Mouse (Mus musculus) kidney, embryonic 15.5 days (tissue): ENCODE results near the gene Ppm1b. TPM values are rescaled to one million over a fixed set of nuclear protein-coding genes. Genes with fewer than 3 reads are reported as not detected.
A peak's percentile ranks its signal among the peaks of the same experiment; 100 is the strongest.
"Not testable (repeated sequence)": the region's sequence is repeated elsewhere in the genome, so short reads cannot be mapped to it uniquely, and the experiment has no call there.

Experiments used
- ATAC-seq: fragments of 200-750 bp; cut with Nextera tagmentation; replicated peaks from 2 replicates; pipeline ENCODE4 v1.8.0; 2017; ENCODE audit warnings: moderate TSS enrichment; ENCODE audit not compliant: low FRiP score
- H3K27ac ChIP-seq: fragments of 300-500 bp; sonication (generic); 2 replicates; pipeline ENCODE4 v1.5.1; 2015; ENCODE audit warnings: mild to moderate bottlenecking, inconsistent platforms
- H3K27me3 ChIP-seq: fragments of 300-500 bp; sonication (generic); 2 replicates; pipeline ENCODE4 v1.6.1; 2015; ENCODE audit warnings: inconsistent platforms
- H3K36me3 ChIP-seq: fragments of 300-500 bp; sonication (generic); 2 replicates; pipeline ENCODE4 v1.6.1; 2015; ENCODE audit warnings: inconsistent platforms
- H3K4me1 ChIP-seq: fragments of 300-500 bp; sonication (generic); 2 replicates; pipeline ENCODE4 v1.6.1; 2015; ENCODE audit warnings: inconsistent platforms
- H3K4me2 ChIP-seq: fragments of 300-500 bp; sonication (generic); 2 replicates; pipeline ENCODE4 v1.6.1; 2015; ENCODE audit warnings: moderate library complexity, mild to moderate bottlenecking, inconsistent platforms
- H3K4me3 ChIP-seq: fragments of 300-500 bp; sonication (generic); replicated peaks from 2 replicates; pipeline ENCODE4 v1.5.1; 2015; ENCODE audit warnings: mild to moderate bottlenecking, inconsistent platforms
- H3K9ac ChIP-seq: fragments of 300-500 bp; sonication (generic); 2 replicates; pipeline ENCODE4 v1.6.1; 2015; ENCODE audit warnings: mild to moderate bottlenecking, inconsistent platforms
- H3K9me3 ChIP-seq: fragments of 300-500 bp; sonication (generic); replicated peaks from 2 replicates; pipeline ENCODE4 v1.6.1; 2016; ENCODE audit warnings: inconsistent platforms
- WGBS: fragments of 180-500 bp; shearing (Covaris S2); methylation state at CpG from one replicate; pipeline ENCODE4 v1.1.7; 2015; ENCODE audit warnings: mixed read lengths; 5-methylcytosine and 5-hydroxymethylcytosine counted together
- polyA plus RNA-seq: library from polyadenylated mRNA; unstranded; fragments of >200 nt; fragmentation: Nextera tagmentation; extraction: Ambion mirVana; gene quantifications from 2 replicates; pipeline ENCODE4 v1.2.1, GENCODE M21; 2015

The Ppm1b gene
- polyA plus RNA-seq: 73.4 and 78.7 TPM in 2 replicates

DNA sequence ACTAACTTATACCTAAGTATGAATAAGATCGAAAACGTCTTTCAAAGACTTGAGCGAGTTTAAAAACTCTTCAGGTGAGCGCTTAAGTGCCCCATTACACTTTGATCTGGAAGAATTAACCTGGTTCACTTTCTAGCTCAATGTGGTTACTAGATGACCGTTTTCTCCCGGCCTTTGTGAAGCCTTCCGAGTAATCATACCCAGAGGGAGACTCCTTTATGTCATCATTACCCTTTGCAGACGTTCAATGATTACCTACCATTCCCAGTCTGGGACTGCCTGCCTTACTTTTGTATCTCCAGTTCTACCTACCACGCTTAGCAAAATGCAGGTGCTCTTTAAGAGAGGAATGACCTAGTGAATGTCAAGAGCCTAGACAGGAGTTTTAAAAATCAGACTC lies at the start of gene Ppm1b:
Gene Ppm1b, plus strand, starts transcription at position 301 of the 400 bp plus-strand sequence.
- H3K9ac ChIP-seq: peak within 1 kb of the TSS; percentile 55
- peak within 1 kb of the TSS; percentile 74 for H3K4me2 ChIP-seq
- no peaks in the 10 kb centered on the region for H3K9me3 ChIP-seq
- no peaks in the 10 kb centered on the region for H3K27me3 ChIP-seq
- H3K27ac ChIP-seq: peak within 1 kb of the TSS; percentile 99
- H3K4me3 ChIP-seq: peak within 1 kb of the TSS; percentile 97
- ATAC-seq: no peak
- peaks cover 23% of the 10 kb centered on the region for H3K4me1 ChIP-seq
- WGBS: 25% methylated on average over 9 of the region's 9 CpGs
- H3K36me3 ChIP-seq: no peaks in the 10 kb centered on the region

DNA sequence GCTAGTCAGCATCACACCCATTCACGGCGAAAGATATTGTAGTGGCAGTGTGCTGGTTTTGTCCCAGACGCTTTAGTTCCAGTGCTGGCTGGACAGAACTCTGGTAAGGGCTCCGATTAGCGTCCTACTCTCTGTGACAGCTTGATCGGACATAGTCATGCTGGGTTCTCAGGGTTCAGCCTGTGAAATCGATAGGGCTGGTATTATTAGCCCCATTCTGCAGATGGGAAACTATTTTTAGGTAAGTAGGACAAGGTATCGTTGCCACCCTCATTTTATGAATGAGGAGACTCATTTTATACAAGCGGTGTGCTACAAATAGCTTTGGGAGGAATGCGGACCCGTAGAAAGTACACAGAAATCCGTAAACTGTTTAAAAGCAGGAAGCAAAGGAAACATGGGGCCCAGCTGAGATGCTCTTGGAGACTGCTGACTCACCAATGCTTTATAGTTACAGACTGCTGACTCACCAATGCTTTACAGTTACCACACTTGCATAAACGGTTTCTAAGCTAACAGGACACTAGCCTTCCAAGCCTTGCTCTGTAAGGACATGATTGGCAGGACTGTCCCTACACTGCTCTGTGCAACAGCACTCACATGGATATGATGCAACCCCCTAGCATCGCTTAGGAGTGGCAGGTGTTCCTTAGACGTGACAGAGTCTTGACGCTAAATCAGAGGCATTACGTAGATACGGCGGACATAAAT lies 34.7 kb upstream of the Ppm1b start:
- no peaks in the 10 kb centered on the region for H3K36me3 ChIP-seq
- no peak overlapping the region for H3K27ac ChIP-seq
- no peaks in the 10 kb centered on the region for H3K27me3 ChIP-seq
- H3K4me2 ChIP-seq: no peak overlapping the region
- no peak overlapping the region for H3K9ac ChIP-seq
- no peak overlapping the region for H3K4me3 ChIP-seq
- WGBS: 85% methylated on average over 19 of the region's 19 CpGs
- no peaks in the 10 kb centered on the region; the same call in 1 of the 2 replicates for H3K4me1 ChIP-seq
- no peaks in the 10 kb centered on the region for H3K9me3 ChIP-seq
- no peak for ATAC-seq

DNA sequence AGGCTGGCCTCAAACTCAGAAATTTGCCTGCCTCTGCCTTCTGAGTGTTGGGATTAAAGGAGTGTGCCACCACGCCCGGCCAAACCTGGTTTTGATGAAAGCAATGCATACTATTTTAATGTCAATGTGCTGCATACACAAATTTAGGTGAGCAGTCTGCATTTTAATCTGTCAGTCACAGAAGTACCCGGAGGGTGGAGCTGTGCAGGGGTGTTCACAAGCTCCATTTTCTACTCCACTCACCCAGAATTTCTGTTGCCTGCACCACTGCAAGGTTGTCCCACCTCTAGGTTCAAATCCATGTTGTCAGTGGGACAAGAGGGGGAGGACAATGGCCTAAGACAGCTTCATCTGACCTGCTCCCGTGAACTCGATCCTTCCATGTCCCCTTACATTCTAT lies 31.8 kb upstream of the Ppm1b start:
- Histone ChIP-seq H3K9me3 (no peaks in the 10 kb centered on the region), H3K9ac (no peak overlapping the region), H3K4me1 (peaks cover 3% of the 10 kb centered on the region; the same call in 1 of the 2 replicates), H3K27ac (no peak overlapping the region), H3K36me3 (no peaks in the 10 kb centered on the region), H3K4me3 (no peak overlapping the region), H3K4me2 (no peak overlapping the region), H3K27me3 (no peaks in the 10 kb centered on the region)
- WGBS: 81% methylated on average over 5 of the region's 5 CpGs
- no peak for ATAC-seq

DNA sequence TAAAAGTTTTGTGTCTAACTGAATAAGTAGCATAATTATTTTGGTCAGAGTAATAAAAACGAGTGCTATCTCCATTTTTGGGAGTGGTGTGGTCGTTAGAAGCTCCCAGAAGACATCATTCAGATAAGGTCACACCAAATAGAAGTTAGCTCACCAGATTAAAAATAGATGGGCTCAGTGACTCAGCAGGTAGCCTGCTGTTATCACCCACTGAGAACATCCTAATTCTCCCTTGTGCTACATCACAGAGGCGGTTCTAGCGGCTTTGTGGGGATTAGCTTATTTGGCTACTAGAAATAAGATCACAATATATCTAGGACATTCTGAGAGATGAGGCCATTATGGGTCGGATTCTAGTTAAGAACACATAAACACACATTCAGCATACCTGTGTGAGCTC lies 30.3 kb upstream of the Ppm1b start:
- Histone ChIP-seq H3K4me3 (no peak overlapping the region), H3K27me3 (no peaks in the 10 kb centered on the region), H3K27ac (no peak overlapping the region), H3K9ac (no peak overlapping the region), H3K9me3 (no peaks in the 10 kb centered on the region), H3K36me3 (no peaks in the 10 kb centered on the region), H3K4me1 (peaks cover 3% of the 10 kb centered on the region; the same call in 1 of the 2 replicates), H3K4me2 (no peak overlapping the region)
- ATAC-seq: no peak
- WGBS: 69% methylated on average over 5 of the region's 5 CpGs

DNA sequence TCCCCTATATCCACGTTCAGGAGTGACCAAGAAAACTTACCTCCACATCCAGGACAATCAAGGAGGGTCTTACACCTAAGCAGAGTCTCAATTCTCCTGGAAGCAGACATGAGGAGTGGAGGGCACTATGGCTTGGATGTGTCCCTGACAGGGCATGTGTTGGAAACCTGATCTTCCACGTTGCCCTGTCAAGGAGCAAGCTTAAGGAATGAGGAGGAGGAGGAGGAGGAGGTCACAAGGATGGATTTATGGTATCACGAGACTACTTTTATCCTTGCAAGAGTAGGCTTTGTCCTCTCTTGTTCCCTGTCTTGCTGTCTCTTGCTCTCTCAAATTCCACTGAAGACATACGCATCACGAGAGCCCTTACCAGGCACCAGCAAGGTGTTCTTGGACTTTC lies 29.0 kb upstream of the Ppm1b start:
- WGBS: 44% methylated on average over 5 of the region's 5 CpGs
- Histone ChIP-seq H3K27ac (no peak overlapping the region), H3K4me3 (no peak overlapping the region), H3K4me2 (no peak overlapping the region), H3K36me3 (no peaks in the 10 kb centered on the region), H3K9me3 (peaks cover 5% of the 10 kb centered on the region; the same call in 1 of the 2 replicates), H3K27me3 (no peaks in the 10 kb centered on the region), H3K9ac (no peak overlapping the region), H3K4me1 (peaks cover 3% of the 10 kb centered on the region; the same call in 1 of the 2 replicates)
- peak; percentile 69 for ATAC-seq

DNA sequence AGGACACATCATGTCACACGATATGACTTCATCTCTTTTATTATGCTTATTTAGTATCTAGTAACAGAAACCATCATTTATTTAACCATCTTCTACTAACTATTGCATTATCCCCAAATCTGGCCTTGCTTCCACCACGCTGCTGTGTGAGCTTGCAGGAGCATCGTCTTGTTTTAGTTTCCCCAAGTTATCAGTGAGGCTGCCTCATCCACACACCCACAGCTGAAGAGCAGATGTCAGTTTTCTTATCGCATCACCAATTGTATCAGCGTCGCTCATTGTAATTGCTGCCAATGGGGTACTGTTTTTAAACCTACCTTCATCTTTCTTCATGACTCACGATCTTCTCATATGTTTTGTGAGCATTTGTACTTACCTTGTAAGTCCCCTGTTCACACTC lies 23.6 kb upstream of the Ppm1b start:
- H3K4me2 ChIP-seq: no peak overlapping the region
- H3K4me3 ChIP-seq: no peak overlapping the region
- H3K4me1 ChIP-seq: peaks cover 5% of the 10 kb centered on the region; the same call in 1 of the 2 replicates
- no peaks in the 10 kb centered on the region for H3K36me3 ChIP-seq
- no peak overlapping the region for H3K9ac ChIP-seq
- WGBS: 93% methylated on average over 7 of the region's 7 CpGs
- no peak overlapping the region for H3K27ac ChIP-seq
- no peak for ATAC-seq
- peaks cover 5% of the 10 kb centered on the region; the same call in 1 of the 2 replicates for H3K9me3 ChIP-seq
- H3K27me3 ChIP-seq: no peaks in the 10 kb centered on the region

DNA sequence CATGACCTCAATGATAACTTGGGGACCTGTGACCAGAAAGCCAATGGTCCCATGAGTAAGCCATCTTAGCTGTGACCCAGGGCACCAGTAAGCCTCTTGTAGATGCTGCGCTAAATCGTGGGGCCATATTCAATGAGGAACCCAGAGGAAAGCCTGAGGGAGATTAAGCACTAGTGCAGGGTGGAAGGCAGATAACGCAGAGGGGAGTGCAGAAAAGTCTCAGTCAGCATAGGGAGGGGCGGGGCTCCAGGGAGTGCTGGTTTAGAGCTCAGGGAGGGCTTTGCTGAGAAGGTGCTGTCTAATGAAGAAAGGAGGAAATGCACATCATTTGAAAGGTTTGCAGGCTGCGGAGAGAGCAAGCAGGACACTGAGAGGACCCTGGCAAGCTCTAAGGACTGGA lies 22.6 kb upstream of the Ppm1b start:
- Histone ChIP-seq H3K4me1 (peaks cover 3% of the 10 kb centered on the region; the same call in 1 of the 2 replicates), H3K9ac (no peak overlapping the region), H3K9me3 (peaks cover 5% of the 10 kb centered on the region; the same call in 1 of the 2 replicates), H3K36me3 (no peaks in the 10 kb centered on the region), H3K27me3 (no peaks in the 10 kb centered on the region), H3K4me3 (no peak overlapping the region), H3K4me2 (no peak overlapping the region), H3K27ac (no peak overlapping the region)
- WGBS: 77% methylated on average over 5 of the region's 5 CpGs
- peak; percentile 63; the same call in 1 of the 2 replicates for ATAC-seq

DNA sequence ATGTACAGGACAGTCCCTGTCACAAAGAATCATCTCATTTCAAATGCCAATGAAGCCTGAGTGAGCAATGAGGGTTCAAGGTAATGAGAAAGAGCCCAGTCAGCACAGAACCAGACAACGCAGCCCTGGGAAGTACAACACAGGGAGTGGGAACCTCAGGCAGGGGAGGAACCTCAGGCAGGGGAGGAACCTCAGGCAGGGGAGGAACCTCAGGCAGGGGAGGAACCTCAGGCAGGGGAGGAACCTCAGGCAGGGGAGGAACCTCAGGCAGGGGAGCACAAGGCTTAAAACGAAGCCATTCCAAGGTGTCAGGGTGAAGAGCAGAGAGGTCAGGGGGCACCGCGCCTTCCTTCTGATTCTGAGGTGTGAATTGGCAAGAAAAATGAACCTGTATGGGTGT lies 20.9 kb upstream of the Ppm1b start:
- H3K4me2 ChIP-seq, H3K4me3 ChIP-seq, H3K27ac ChIP-seq, H3K4me1 ChIP-seq, H3K9ac ChIP-seq, H3K27me3 ChIP-seq, H3K9me3 ChIP-seq, H3K36me3 ChIP-seq, ATAC-seq: not testable (repeated sequence)
- WGBS: 43% methylated on average over 4 of the region's 4 CpGs

DNA sequence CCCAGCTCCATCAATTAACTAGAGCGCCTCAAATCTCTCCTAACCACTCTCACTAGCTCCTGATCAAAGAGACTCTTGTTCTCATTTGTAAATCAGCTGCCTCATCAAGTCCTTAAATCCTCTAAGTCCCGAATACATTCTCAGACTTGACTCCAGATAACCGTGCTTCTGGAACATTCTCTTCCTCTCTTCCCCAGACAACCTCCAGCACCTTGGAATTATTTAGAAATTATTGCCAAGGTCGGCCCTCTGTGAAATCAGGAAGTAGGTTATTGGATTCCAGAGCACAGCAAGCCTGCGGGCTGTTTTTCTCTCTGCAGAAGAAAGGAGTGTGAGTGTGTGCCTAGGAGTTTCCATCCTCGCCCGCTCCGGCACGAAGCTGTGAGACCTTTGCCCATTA lies 20.2 kb upstream of the Ppm1b start:
- no peak for ATAC-seq
- H3K4me1 ChIP-seq: peaks cover 3% of the 10 kb centered on the region; the same call in 1 of the 2 replicates
- no peaks in the 10 kb centered on the region for H3K27me3 ChIP-seq
- H3K9ac ChIP-seq: no peak overlapping the region
- 15% methylated on average over 9 of the region's 9 CpGs for whole genome bisulfite sequencing
- H3K4me2 ChIP-seq: no peak overlapping the region
- no peak overlapping the region for H3K4me3 ChIP-seq
- H3K9me3 ChIP-seq: peaks cover 5% of the 10 kb centered on the region; the same call in 1 of the 2 replicates
- no peaks in the 10 kb centered on the region for H3K36me3 ChIP-seq
- H3K27ac ChIP-seq: no peak overlapping the region

DNA sequence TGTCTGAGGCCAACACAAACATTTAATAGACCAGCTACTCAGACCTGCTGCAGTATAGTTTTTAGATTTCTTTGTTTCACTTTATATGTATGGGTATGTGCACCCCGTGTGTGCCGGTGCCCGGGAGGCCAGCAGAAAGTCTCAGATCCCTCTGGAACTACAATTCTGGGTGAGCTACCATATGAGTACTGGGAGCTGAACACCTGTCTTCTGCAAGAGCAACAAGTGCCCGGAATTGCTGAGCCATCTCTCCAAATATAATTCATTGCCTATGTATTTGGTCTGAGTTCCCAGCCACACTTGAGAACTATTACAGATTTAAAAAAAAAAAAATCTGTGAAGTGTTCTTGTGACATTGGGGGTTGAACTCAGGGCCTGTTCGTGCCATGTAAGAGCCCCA lies 19.7 kb upstream of the Ppm1b start:
- Histone ChIP-seq H3K36me3 (no peaks in the 10 kb centered on the region), H3K9ac (no peak overlapping the region), H3K4me3 (no peak overlapping the region), H3K4me2 (no peak overlapping the region), H3K27ac (no peak overlapping the region), H3K27me3 (no peaks in the 10 kb centered on the region), H3K4me1 (peaks cover 3% of the 10 kb centered on the region; the same call in 1 of the 2 replicates), H3K9me3 (peaks cover 5% of the 10 kb centered on the region; the same call in 1 of the 2 replicates)
- 91% methylated on average over 5 of the region's 5 CpGs for WGBS
- no peak for ATAC-seq

DNA sequence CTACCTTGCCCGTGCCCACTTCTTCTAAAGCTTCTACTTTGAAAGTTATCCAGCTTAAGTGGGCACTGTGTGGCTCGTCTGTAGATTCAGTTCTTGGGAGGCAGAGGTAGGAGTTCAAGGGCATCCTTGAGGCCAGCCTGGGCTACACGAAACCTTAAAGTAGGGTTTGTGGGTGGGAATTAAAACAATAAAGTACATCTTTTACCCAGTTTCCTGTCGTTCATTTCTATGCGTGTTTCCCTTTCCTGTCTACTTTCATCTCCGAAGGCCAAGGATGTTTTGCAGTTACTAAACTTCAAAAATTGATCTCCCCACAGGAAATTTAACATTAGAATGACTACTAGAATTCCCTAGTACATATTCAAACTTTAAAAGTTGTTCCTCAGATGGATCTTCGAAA lies 19.3 kb upstream of the Ppm1b start:
- no peak overlapping the region for H3K9ac ChIP-seq
- no peaks in the 10 kb centered on the region for H3K27me3 ChIP-seq
- ATAC-seq: no peak
- no peaks in the 10 kb centered on the region for H3K36me3 ChIP-seq
- no peak overlapping the region for H3K27ac ChIP-seq
- 83% methylated on average over 7 of the region's 7 CpGs for WGBS
- H3K4me3 ChIP-seq: no peak overlapping the region
- no peak overlapping the region for H3K4me2 ChIP-seq
- peaks cover under 1% of the 10 kb centered on the region; the same call in 1 of the 2 replicates for H3K9me3 ChIP-seq
- peaks cover 3% of the 10 kb centered on the region; the same call in 1 of the 2 replicates for H3K4me1 ChIP-seq

DNA sequence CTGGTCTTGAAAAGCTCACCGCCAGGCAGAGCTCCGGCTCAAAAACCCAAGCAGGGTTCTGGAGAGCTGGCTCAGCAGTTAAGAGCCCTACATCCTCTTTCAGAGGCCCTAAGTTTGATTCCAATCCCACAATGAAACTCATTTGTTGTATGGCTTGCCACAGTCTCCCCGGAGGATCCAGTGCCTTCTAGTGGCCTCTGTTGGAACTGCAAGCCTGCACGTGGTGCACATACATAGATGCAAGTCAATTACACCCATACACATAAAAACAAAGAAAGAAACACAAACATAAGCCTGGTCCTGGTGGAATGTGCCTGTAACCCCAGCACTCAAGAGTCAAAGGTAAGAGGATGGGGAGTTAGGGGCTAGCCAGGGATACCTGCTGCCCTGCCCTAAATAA lies 18.3 kb upstream of the Ppm1b start:
- Histone ChIP-seq H3K36me3 (no peaks in the 10 kb centered on the region), H3K4me3 (no peak overlapping the region), H3K27me3 (no peaks in the 10 kb centered on the region), H3K4me1 (peaks cover 3% of the 10 kb centered on the region; the same call in 1 of the 2 replicates), H3K9me3 (no peaks in the 10 kb centered on the region), H3K4me2 (no peak overlapping the region), H3K27ac (no peak overlapping the region), H3K9ac (no peak overlapping the region)
- 95% methylated on average over 4 of the region's 4 CpGs for WGBS
- no peak for ATAC-seq
